Mouse (Mus musculus): ENCODE data around the gene Slf2.

GRCm38 (mm10) chr19:45018351-45018831, 87.4 kb downstream of the Slf2 start:
- TF ChIP-seq CTCF (IDR thresholded peaks at IDR 0.05; ENCODE audit: low read depth, low read length) (no peak), GATA1 (IDR thresholded peaks at IDR 0.05; ENCODE audit: borderline replicate concordance, low read length) (no peak)
